29 mouse cellular contexts compared by ENCODE assay signal in genomic region chr16:6333273-6333672, GRCm38 (mm10).
DNase-seq lines count a peak whose midpoint lies in the region; ATAC-seq and TF ChIP-seq lines count a peak whose summit lies in the region.
"Had no signal": no experiment of that assay in that cellular context is flagged by ENCODE, and none has a peak within 500 bp of the region (broad histone marks: within the 10 kb centered on the region; RNA-seq: fewer than 3 reads in every experiment).

No protein-coding gene starts in this region.

- TF ChIP-seq CTCF in kidney, postnatal 0 days (IDR thresholded peaks at IDR 0.05; ENCODE audit: low read depth) = peak; percentile 29
- TF ChIP-seq CTCF in brain, embryonic 14.5 days (IDR thresholded peaks at IDR 0.05; ENCODE audit: borderline replicate concordance, extremely low read depth, insufficient read depth, insufficient read length) = peak; percentile 12; the same call in 1 of the 2 replicates

- H3K4me2 ChIP-seq in kidney, postnatal 0 days (ENCODE audit: low read length) = no peak overlapping the region
- no peak overlapping the region for H3K4me2 ChIP-seq in kidney, embryonic 15.5 days
- H3K4me2 ChIP-seq in heart, embryonic 12.5 days = no peak overlapping the region
- H3K4me2 ChIP-seq: embryonic facial prominence, embryonic 13.5 days; heart, embryonic 11.5 days; hindbrain, embryonic 14.5 days; limb, embryonic 12.5 days; liver, embryonic 15.5 days; midbrain, embryonic 11.5 days; neural tube, embryonic 13.5 days had no signal

- ATAC-seq in kidney, postnatal 0 days (replicated peaks; ENCODE audit: low FRiP score, low read depth) = no peak
- no peak for ATAC-seq in kidney, embryonic 15.5 days (replicated peaks; ENCODE audit: low FRiP score)
- ATAC-seq in heart, embryonic 12.5 days (ENCODE audit: insufficient number of reproducible peaks, low FRiP score) = no peak
- ATAC-seq: activated CD4-positive, CD25-positive, alpha-beta regulatory T cell, adult 4 months; forebrain, embryonic 16.5 days; inflammation-experienced regulatory T-cells, adult 6 months had no signal

- no peaks in the 10 kb centered on the region for H3K27me3 ChIP-seq in kidney, postnatal 0 days (ENCODE audit: insufficient read depth, low read length)
- H3K27me3 ChIP-seq in kidney, embryonic 15.5 days = no peaks in the 10 kb centered on the region
- H3K27me3 ChIP-seq in heart, embryonic 12.5 days (replicated peaks) = no peaks in the 10 kb centered on the region
- H3K27me3 ChIP-seq: embryonic facial prominence, embryonic 13.5 days; limb, embryonic 12.5 days; liver, embryonic 15.5 days; neural tube, embryonic 13.5 days had no signal

- no peaks in the 10 kb centered on the region for H3K9me3 ChIP-seq in kidney, postnatal 0 days (replicated peaks; ENCODE audit: low read length)
- no peaks in the 10 kb centered on the region for H3K9me3 ChIP-seq in kidney, embryonic 15.5 days (replicated peaks)
- H3K9me3 ChIP-seq in heart, embryonic 12.5 days (replicated peaks) = no peaks in the 10 kb centered on the region
- H3K9me3 ChIP-seq: embryonic facial prominence, embryonic 13.5 days; forebrain, embryonic 10.5 days; limb, embryonic 12.5 days; liver, embryonic 15.5 days; neural tube, embryonic 13.5 days had no signal

- TF ChIP-seq POLR2A in brain, embryonic 14.5 days (IDR thresholded peaks at IDR 0.05; ENCODE audit: borderline replicate concordance, extremely low read depth, insufficient read depth, insufficient read length, poor library complexity, severe bottlenecking) = no peak

- H3K9ac ChIP-seq in kidney, postnatal 0 days (ENCODE audit: low read depth, low read length) = no peak overlapping the region
- no peak overlapping the region for H3K9ac ChIP-seq in kidney, embryonic 15.5 days
- H3K9ac ChIP-seq in heart, embryonic 12.5 days = no peak overlapping the region
- H3K9ac ChIP-seq: embryonic facial prominence, embryonic 13.5 days; hindbrain, embryonic 14.5 days; limb, embryonic 12.5 days; liver, embryonic 15.5 days; neural tube, embryonic 13.5 days had no signal

- no peak for DNase-seq in kidney, postnatal 0 days (ENCODE audit: low spot score)
- DNase-seq in 416B (ENCODE audit: low read depth) (peak; percentile 15), ES-CJ7 (ENCODE audit: low read depth, low spot score) (peak; percentile 19)
- DNase-seq in brain, embryonic 14.5 days (ENCODE audit: low read depth) = no peak
- no peak for DNase-seq in cerebellum, postnatal 25 days
- DNase-seq: adrenal gland, adult 2 months; adrenal gland, postnatal 36 days; B cell, adult 2 months; cerebellum, adult 2 months; cerebellum, postnatal 36 days; embryo, embryonic 11 days; gastrocnemius, postnatal 10 days; heart, postnatal 4 days; kidney, adult 11 months; kidney, postnatal 36 days; lung, postnatal 36 days had no signal

- H3K27ac ChIP-seq in kidney, postnatal 0 days = no peak overlapping the region
- no peak overlapping the region for H3K27ac ChIP-seq in kidney, embryonic 15.5 days
- H3K27ac ChIP-seq in heart, embryonic 12.5 days (ENCODE audit: poor library complexity, severe bottlenecking) = no peak overlapping the region
- H3K27ac ChIP-seq: embryonic facial prominence, embryonic 13.5 days; forebrain, embryonic 10.5 days; hindbrain, embryonic 14.5 days; limb, embryonic 12.5 days; liver, embryonic 15.5 days; neural tube, embryonic 13.5 days had no signal

- H3K36me3 ChIP-seq in kidney, postnatal 0 days (ENCODE audit: insufficient read depth, low read length) = no peaks in the 10 kb centered on the region
- no peaks in the 10 kb centered on the region for H3K36me3 ChIP-seq in kidney, embryonic 15.5 days
- H3K36me3 ChIP-seq in heart, embryonic 12.5 days = no peaks in the 10 kb centered on the region
- H3K36me3 ChIP-seq: embryonic facial prominence, embryonic 13.5 days; forebrain, embryonic 10.5 days; limb, embryonic 12.5 days; liver, embryonic 15.5 days; neural tube, embryonic 13.5 days had no signal

- no peak overlapping the region for H3K4me3 ChIP-seq in kidney, postnatal 0 days (replicated peaks; ENCODE audit: low read depth, low read length)
- no peak overlapping the region for H3K4me3 ChIP-seq in kidney, embryonic 15.5 days (replicated peaks)
- no peak overlapping the region for H3K4me3 ChIP-seq in heart, embryonic 12.5 days
- H3K4me3 ChIP-seq: embryonic facial prominence, embryonic 13.5 days; forebrain, embryonic 10.5 days; limb, embryonic 12.5 days; liver, embryonic 15.5 days; neural tube, embryonic 13.5 days had no signal

- no peaks in the 10 kb centered on the region for H3K4me1 ChIP-seq in kidney, postnatal 0 days (replicated peaks; ENCODE audit: insufficient read depth, low read length)
- no peaks in the 10 kb centered on the region for H3K4me1 ChIP-seq in kidney, embryonic 15.5 days
- H3K4me1 ChIP-seq in heart, embryonic 12.5 days (replicated peaks) = no peaks in the 10 kb centered on the region
- H3K4me1 ChIP-seq: embryonic facial prominence, embryonic 13.5 days; limb, embryonic 12.5 days; liver, embryonic 15.5 days; neural tube, embryonic 13.5 days had no signal

- WGBS in kidney, postnatal 0 days = 72% methylated on average over 2 of the region's 2 CpGs
- 77% methylated on average over 2 of the region's 2 CpGs for WGBS in kidney, embryonic 15.5 days
- WGBS in heart, embryonic 12.5 days = 68% methylated on average over 2 of the region's 2 CpGs

Comparison
In these comparisons a context has a peak if more than half of its experiments do, and no peak if none do; other contexts are left out.
1. DNase-seq: peak in 416B (single experiment) and ES-CJ7 (single experiment); none in kidney, postnatal 0 days (single experiment), brain, embryonic 14.5 days (single experiment) and cerebellum, postnatal 25 days (0 of 2).